Mouse (Mus musculus): ENCODE measurements around the gene Asic2. TPM values are rescaled to one million over a fixed set of nuclear protein-coding genes. Genes with fewer than 3 reads are reported as not detected.

Gene Asic2
- polyA plus RNA-seq, 1 experiment from 2014 or later, result 0.47 TPM

GRCm38 (mm10) chr11:81079237-81079636, 889.0 kb downstream of the Asic2 start:
- ATAC-seq (ENCODE audit: low FRiP score, low TSS enrichment), result no peak
- Histone ChIP-seq H3K27ac (replicated peaks) (no peak overlapping the region), H3K36me3 (ENCODE audit: control insufficient read depth, insufficient read depth, low read length) (no peaks in the 10 kb centered on the region), H3K4me1 (replicated peaks; ENCODE audit: control insufficient read depth, insufficient read depth) (no peaks in the 10 kb centered on the region), H3K4me2 (replicated peaks; ENCODE audit: low read depth) (no peak overlapping the region), H3K27me3 (ENCODE audit: control insufficient read depth, insufficient read depth, low read length) (no peaks in the 10 kb centered on the region), H3K4me3 (ENCODE audit: low read depth, low read length) (no peak overlapping the region), H3K9me3 (ENCODE audit: control insufficient read depth, low read length) (no peaks in the 10 kb centered on the region), H3K9ac (ENCODE audit: low read length) (no peak overlapping the region)
- DNase-seq (ENCODE audit: low spot score), result no peak
- no peak for TF ChIP-seq EP300 (optimal IDR thresholded peaks at IDR 0.05)
- TF ChIP-seq CTCF (IDR thresholded peaks at IDR 0.05; ENCODE audit: low read depth), result no peak
- 48% methylated on average over 3 of the region's 3 CpGs for WGBS

GRCm38 (mm10) chr11:81071836-81072235, 896.4 kb downstream of the Asic2 start:
- Histone ChIP-seq H3K4me2 (replicated peaks; ENCODE audit: low read depth) (no peak overlapping the region), H3K9ac (ENCODE audit: low read length) (no peak overlapping the region), H3K36me3 (ENCODE audit: control insufficient read depth, insufficient read depth, low read length) (no peaks in the 10 kb centered on the region), H3K27ac (replicated peaks) (no peak overlapping the region), H3K4me3 (ENCODE audit: low read depth, low read length) (no peak overlapping the region), H3K27me3 (ENCODE audit: control insufficient read depth, insufficient read depth, low read length) (no peaks in the 10 kb centered on the region), H3K4me1 (replicated peaks; ENCODE audit: control insufficient read depth, insufficient read depth) (no peaks in the 10 kb centered on the region), H3K9me3 (ENCODE audit: control insufficient read depth, low read length) (no peaks in the 10 kb centered on the region)
- no peak for ATAC-seq (ENCODE audit: low FRiP score, low TSS enrichment)
- no peak for DNase-seq (ENCODE audit: low spot score)
- TF ChIP-seq CTCF (IDR thresholded peaks at IDR 0.05; ENCODE audit: low read depth) (no peak), EP300 (optimal IDR thresholded peaks at IDR 0.05) (no peak)
- 89% methylated on average over 4 of the region's 4 CpGs for WGBS

GRCm38 (mm10) chr11:81065386-81065785, 902.9 kb downstream of the Asic2 start:
- Histone ChIP-seq H3K27me3 (ENCODE audit: control insufficient read depth, insufficient read depth, low read length) (no peaks in the 10 kb centered on the region), H3K4me1 (replicated peaks; ENCODE audit: control insufficient read depth, insufficient read depth) (no peaks in the 10 kb centered on the region), H3K27ac (replicated peaks) (no peak overlapping the region), H3K36me3 (ENCODE audit: control insufficient read depth, insufficient read depth, low read length) (no peaks in the 10 kb centered on the region), H3K9me3 (ENCODE audit: control insufficient read depth, low read length) (no peaks in the 10 kb centered on the region), H3K4me3 (ENCODE audit: low read depth, low read length) (no peak overlapping the region), H3K9ac (ENCODE audit: low read length) (no peak overlapping the region), H3K4me2 (replicated peaks; ENCODE audit: low read depth) (no peak overlapping the region)
- ATAC-seq (ENCODE audit: low FRiP score, low TSS enrichment), result no peak
- no peak for DNase-seq (ENCODE audit: low spot score)
- no peak for TF ChIP-seq CTCF (IDR thresholded peaks at IDR 0.05; ENCODE audit: low read depth)
- TF ChIP-seq EP300 (optimal IDR thresholded peaks at IDR 0.05), result no peak
- WGBS, result 79% methylated on average over 11 of the region's 11 CpGs

- H3K27ac ChIP-seq (replicated peaks), result no peak overlapping the region
- H3K36me3 ChIP-seq (ENCODE audit: control insufficient read depth, insufficient read depth, low read length), result no peaks in the 10 kb centered on the region
- H3K4me3 ChIP-seq (ENCODE audit: low read depth, low read length), result no peak overlapping the region
- H3K9me3 ChIP-seq (ENCODE audit: control insufficient read depth, low read length), result no peaks in the 10 kb centered on the region
- DNase-seq (ENCODE audit: low spot score), result no peak
- no peak for ATAC-seq (ENCODE audit: low FRiP score, low TSS enrichment)
- H3K27me3 ChIP-seq (ENCODE audit: control insufficient read depth, insufficient read depth, low read length), result no peaks in the 10 kb centered on the region
- no peak overlapping the region for H3K9ac ChIP-seq (ENCODE audit: low read length)
- H3K4me2 ChIP-seq (replicated peaks; ENCODE audit: low read depth), result no peak overlapping the region
- H3K4me1 ChIP-seq (replicated peaks; ENCODE audit: control insufficient read depth, insufficient read depth), result no peaks in the 10 kb centered on the region
- WGBS, result 81% methylated on average over 2 of the region's 2 CpGs
- no peak for TF ChIP-seq EP300 (optimal IDR thresholded peaks at IDR 0.05)
- no peak for TF ChIP-seq CTCF (IDR thresholded peaks at IDR 0.05; ENCODE audit: low read depth)
Observed at GRCm38 (mm10) chr11:81064006-81064405, 904.3 kb downstream of the Asic2 start.

- WGBS, result 78% methylated on average over 2 of the region's 2 CpGs
- Histone ChIP-seq H3K4me1 (replicated peaks; ENCODE audit: control insufficient read depth, insufficient read depth) (no peaks in the 10 kb centered on the region), H3K9me3 (ENCODE audit: control insufficient read depth, low read length) (no peaks in the 10 kb centered on the region), H3K9ac (ENCODE audit: low read length) (no peak overlapping the region), H3K4me3 (ENCODE audit: low read depth, low read length) (no peak overlapping the region), H3K27ac (replicated peaks) (no peak overlapping the region), H3K36me3 (ENCODE audit: control insufficient read depth, insufficient read depth, low read length) (no peaks in the 10 kb centered on the region), H3K4me2 (replicated peaks; ENCODE audit: low read depth) (no peak overlapping the region), H3K27me3 (ENCODE audit: control insufficient read depth, insufficient read depth, low read length) (no peaks in the 10 kb centered on the region)
- DNase-seq (ENCODE audit: low spot score), result no peak
- TF ChIP-seq EP300 (optimal IDR thresholded peaks at IDR 0.05), result no peak
- no peak for TF ChIP-seq CTCF (IDR thresholded peaks at IDR 0.05; ENCODE audit: low read depth)
- no peak for ATAC-seq (ENCODE audit: low FRiP score, low TSS enrichment)
Observed at GRCm38 (mm10) chr11:81060077-81060476, 908.2 kb downstream of the Asic2 start.

- Histone ChIP-seq H3K9ac (ENCODE audit: low read length) (no peak overlapping the region), H3K4me2 (replicated peaks; ENCODE audit: low read depth) (no peak overlapping the region), H3K4me1 (replicated peaks; ENCODE audit: control insufficient read depth, insufficient read depth) (no peaks in the 10 kb centered on the region), H3K9me3 (ENCODE audit: control insufficient read depth, low read length) (no peaks in the 10 kb centered on the region), H3K27ac (replicated peaks) (no peak overlapping the region), H3K36me3 (ENCODE audit: control insufficient read depth, insufficient read depth, low read length) (no peaks in the 10 kb centered on the region), H3K27me3 (ENCODE audit: control insufficient read depth, insufficient read depth, low read length) (no peaks in the 10 kb centered on the region), H3K4me3 (ENCODE audit: low read depth, low read length) (no peak overlapping the region)
- TF ChIP-seq EP300 (optimal IDR thresholded peaks at IDR 0.05) (no peak), CTCF (IDR thresholded peaks at IDR 0.05; ENCODE audit: low read depth) (no peak)
- DNase-seq (ENCODE audit: low spot score), result no peak
- 84% methylated on average over 9 of the region's 9 CpGs for WGBS
- ATAC-seq (ENCODE audit: low FRiP score, low TSS enrichment), result no peak
Observed at GRCm38 (mm10) chr11:81059546-81059945, 908.7 kb downstream of the Asic2 start.

Data from stomach, postnatal 0 days (tissue).